Mouse (Mus musculus): Measurements from ENCODE around the gene Hist1h3h. TPM values are rescaled to one million over a fixed set of nuclear protein-coding genes. Genes with fewer than 3 reads are reported as not detected.
A peak's percentile ranks its signal among the peaks of the same experiment; 100 is the strongest.
"Not testable (repeated sequence)": the region's sequence is repeated elsewhere in the genome, so short reads cannot be mapped to it uniquely, and the experiment has no call there.

The Hist1h3h gene
- polyA plus RNA-seq, 1 experiment from 2014 or later = 11.8 TPM

DNA sequence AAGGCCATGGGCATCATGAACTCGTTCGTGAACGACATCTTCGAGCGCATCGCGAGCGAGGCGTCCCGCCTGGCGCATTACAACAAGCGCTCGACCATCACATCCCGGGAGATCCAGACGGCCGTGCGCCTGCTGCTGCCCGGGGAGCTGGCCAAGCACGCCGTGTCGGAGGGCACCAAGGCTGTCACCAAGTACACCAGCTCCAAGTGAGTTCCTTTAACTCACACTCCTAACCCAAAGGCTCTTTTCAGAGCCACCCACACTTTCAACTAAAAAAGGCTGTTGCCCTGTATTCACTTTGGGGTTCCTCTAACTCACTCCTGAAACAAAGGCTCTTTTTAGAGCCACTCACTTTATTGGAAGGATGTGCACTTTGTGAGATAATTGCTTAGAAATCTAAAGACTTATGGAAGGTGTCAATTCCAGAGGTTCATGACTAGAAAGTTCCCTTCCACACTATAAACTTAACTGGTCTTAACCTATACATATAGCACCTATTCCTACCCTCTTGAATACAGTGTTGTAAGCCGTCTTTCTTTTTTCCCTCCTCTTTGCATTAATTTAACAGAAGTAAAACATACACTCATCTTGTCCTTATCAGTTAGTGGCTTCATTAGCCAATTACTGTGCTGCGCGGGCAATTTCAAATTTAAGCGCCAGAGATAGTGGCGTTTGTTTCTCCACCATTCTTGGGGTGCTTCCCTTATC lies 37.0 kb downstream of the Hist1h3h start:
- Histone ChIP-seq H3K9ac (peak overlapping the region; percentile 55), H3K27ac (peak overlapping the region; percentile 96), H3K4me3 (peak overlapping the region; percentile 47), H3K4me2 (peak overlapping the region; percentile 70), H3K4me1 (peaks cover 28% of the 10 kb centered on the region)
- ATAC-seq (ENCODE audit: borderline replicate concordance, extremely low read depth, low FRiP score, low TSS enrichment); H3K27me3 ChIP-seq; H3K36me3 ChIP-seq; H3K9me3 ChIP-seq: not testable (repeated sequence)
- WGBS = under 1% methylated on average over 15 of the region's 26 CpGs

DNA sequence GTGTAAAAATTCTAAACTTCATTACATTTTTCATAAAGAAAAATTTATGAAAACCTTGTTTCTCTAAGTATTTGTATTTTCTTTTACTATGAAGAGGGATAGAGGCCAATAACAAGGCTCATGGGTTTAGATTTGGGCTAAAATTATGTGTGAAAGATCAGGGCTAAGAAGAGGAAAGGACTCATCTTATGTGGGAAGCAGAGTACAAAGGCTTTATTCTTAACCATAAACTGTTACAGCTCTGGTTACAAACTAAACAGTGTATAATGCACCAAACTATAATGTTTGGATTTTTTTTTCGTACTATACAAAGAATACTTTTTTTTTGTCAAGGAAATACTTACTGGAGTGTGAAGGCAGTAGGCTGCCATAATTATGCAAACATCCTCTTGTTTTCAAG lies 38.2 kb downstream of the Hist1h3h start:
- H3K27ac ChIP-seq = no peak overlapping the region
- H3K4me3 ChIP-seq = 0 out of 2 replicates have a peak overlapping the region, but pooled peaks have one; percentile 17
- no peaks in the 10 kb centered on the region for H3K36me3 ChIP-seq
- ATAC-seq (ENCODE audit: borderline replicate concordance, extremely low read depth, low FRiP score, low TSS enrichment) = no peak
- no peaks in the 10 kb centered on the region for H3K27me3 ChIP-seq
- H3K4me2 ChIP-seq = peak overlapping the region; percentile 38
- H3K4me1 ChIP-seq = peaks cover 26% of the 10 kb centered on the region
- WGBS = 49% methylated on average over 1 of the region's 1 CpGs
- no peak overlapping the region for H3K9ac ChIP-seq
- H3K9me3 ChIP-seq = no peaks in the 10 kb centered on the region

Small RNAs within 50 kb of the gene (microRNA-seq; reads per million reads assigned to microRNA genes)
- gene Gm44357 = not detected
- not detected for gene Gm44367
- gene Gm44454 = 0.56 reads per million

Other genes starting within 250 kb of the Hist1h3h start
- gene Nkapl, start 249.2 kb upstream of the Hist1h3h start, polyA plus RNA-seq (2015; fragmentation: Nextera tagmentation; extraction: Ambion mirVana) = 3.1 and 3.8 TPM in 2 replicates
- gene Zkscan4, start 238.8 kb upstream of the Hist1h3h start, polyA plus RNA-seq (2015; fragmentation: Nextera tagmentation; extraction: Ambion mirVana) = 3.4 TPM in 2 replicates
- gene Gm10065, start 238.2 kb upstream of the Hist1h3h start, polyA plus RNA-seq (2015; fragmentation: Nextera tagmentation; extraction: Ambion mirVana) = not detected in 2 replicates
- gene AK157302, start 222.4 kb upstream of the Hist1h3h start, polyA plus RNA-seq (2015; fragmentation: Nextera tagmentation; extraction: Ambion mirVana) = 0.29 and 0.31 TPM in 2 replicates
- 4.9 and 6.1 TPM in 2 replicates for gene Gm11273, start 216.2 kb upstream of the Hist1h3h start, polyA plus RNA-seq (2015; fragmentation: Nextera tagmentation; extraction: Ambion mirVana)
- gene Zkscan8, start 186.5 kb upstream of the Hist1h3h start, polyA plus RNA-seq (2015; fragmentation: Nextera tagmentation; extraction: Ambion mirVana) = 5.5 and 6.8 TPM in 2 replicates
- gene Olfr1366, start 174.9 kb upstream of the Hist1h3h start, polyA plus RNA-seq (2015; fragmentation: Nextera tagmentation; extraction: Ambion mirVana) = 0.10 and 0.26 TPM in 2 replicates
- 0.04 TPM in 1 of 2 replicates, not detected in the other for gene Olfr1535, start 157.8 kb upstream of the Hist1h3h start, polyA plus RNA-seq (2015; fragmentation: Nextera tagmentation; extraction: Ambion mirVana)
- not detected in 2 replicates for gene Olfr1364, start 135.9 kb upstream of the Hist1h3h start, polyA plus RNA-seq (2015; fragmentation: Nextera tagmentation; extraction: Ambion mirVana)
- not detected in 2 replicates for gene Olfr1362, start 103.6 kb upstream of the Hist1h3h start, polyA plus RNA-seq (2015; fragmentation: Nextera tagmentation; extraction: Ambion mirVana)
- not detected in 2 replicates for gene Olfr11, start 75.1 kb upstream of the Hist1h3h start, polyA plus RNA-seq (2015; fragmentation: Nextera tagmentation; extraction: Ambion mirVana)
- not detected in 2 replicates for gene Olfr1361, start 54.3 kb upstream of the Hist1h3h start, polyA plus RNA-seq (2015; fragmentation: Nextera tagmentation; extraction: Ambion mirVana)
- gene Olfr1360, start 40.3 kb upstream of the Hist1h3h start, polyA plus RNA-seq (2015; fragmentation: Nextera tagmentation; extraction: Ambion mirVana) = not detected in 2 replicates
- gene Olfr1359, start 19.5 kb upstream of the Hist1h3h start, polyA plus RNA-seq (2015; fragmentation: Nextera tagmentation; extraction: Ambion mirVana) = not detected in 2 replicates
- 2.0 and 3.0 TPM in 2 replicates for gene Hist1h2bl, start 1.5 kb upstream of the Hist1h3h start, polyA plus RNA-seq (2015; fragmentation: Nextera tagmentation; extraction: Ambion mirVana)
- gene Hist1h2ai, start 1.2 kb upstream of the Hist1h3h start, polyA plus RNA-seq (2015; fragmentation: Nextera tagmentation; extraction: Ambion mirVana) = 25.5 and 29.4 TPM in 2 replicates
- 4.5 and 5.5 TPM in 2 replicates for gene Hist1h2bm, start 4.4 kb downstream of the Hist1h3h start, polyA plus RNA-seq (2015; fragmentation: Nextera tagmentation; extraction: Ambion mirVana)
- gene Hist1h4j, start 17.4 kb downstream of the Hist1h3h start, polyA plus RNA-seq (2015; fragmentation: Nextera tagmentation; extraction: Ambion mirVana) = 1.8 and 3.1 TPM in 2 replicates
- 3.1 and 6.3 TPM in 2 replicates for gene Hist1h4k, start 32.8 kb downstream of the Hist1h3h start, polyA plus RNA-seq (2015; fragmentation: Nextera tagmentation; extraction: Ambion mirVana)
- gene Hist1h2ak, start 36.2 kb downstream of the Hist1h3h start, polyA plus RNA-seq (2015; fragmentation: Nextera tagmentation; extraction: Ambion mirVana) = 43.1 and 47.1 TPM in 2 replicates
- 5.5 and 6.1 TPM in 2 replicates for gene Hist1h2bn, start 36.5 kb downstream of the Hist1h3h start, polyA plus RNA-seq (2015; fragmentation: Nextera tagmentation; extraction: Ambion mirVana)
- gene Hist1h1b, start 63.0 kb downstream of the Hist1h3h start, polyA plus RNA-seq (2015; fragmentation: Nextera tagmentation; extraction: Ambion mirVana) = 41.4 and 42.0 TPM in 2 replicates
- gene Hist1h3i, start 65.7 kb downstream of the Hist1h3h start, polyA plus RNA-seq (2015; fragmentation: Nextera tagmentation; extraction: Ambion mirVana) = 137 and 172 TPM in 2 replicates
- gene Hist1h2an, start 69.6 kb downstream of the Hist1h3h start, polyA plus RNA-seq (2015; fragmentation: Nextera tagmentation; extraction: Ambion mirVana) = 10.7 and 22.4 TPM in 2 replicates
- gene Hist1h2bp, start 69.8 kb downstream of the Hist1h3h start, polyA plus RNA-seq (2015; fragmentation: Nextera tagmentation; extraction: Ambion mirVana) = 2.1 and 3.1 TPM in 2 replicates
- gene Hist1h2bq, start 92.5 kb downstream of the Hist1h3h start, polyA plus RNA-seq (2015; fragmentation: Nextera tagmentation; extraction: Ambion mirVana) = 23.1 and 31.1 TPM in 2 replicates
- gene Hist1h2ao, start 92.8 kb downstream of the Hist1h3h start, polyA plus RNA-seq (2015; fragmentation: Nextera tagmentation; extraction: Ambion mirVana) = 1.7 TPM in 1 of 2 replicates, not detected in the other
- gene Hist1h4m, start 94.1 kb downstream of the Hist1h3h start, polyA plus RNA-seq (2015; fragmentation: Nextera tagmentation; extraction: Ambion mirVana) = not detected in 2 replicates
- gene Hist1h4n, start 114.5 kb downstream of the Hist1h3h start, polyA plus RNA-seq (2015; fragmentation: Nextera tagmentation; extraction: Ambion mirVana) = 19.5 and 22.5 TPM in 2 replicates
- gene Hist1h2ap, start 115.8 kb downstream of the Hist1h3h start, polyA plus RNA-seq (2015; fragmentation: Nextera tagmentation; extraction: Ambion mirVana) = 3,976 and 4,351 TPM in 2 replicates
- 26.7 and 30.8 TPM in 2 replicates for gene Hist1h2br, start 116.1 kb downstream of the Hist1h3h start, polyA plus RNA-seq (2015; fragmentation: Nextera tagmentation; extraction: Ambion mirVana)
- 11.6 and 13.3 TPM in 2 replicates for gene Zfp184, start 227.4 kb downstream of the Hist1h3h start, polyA plus RNA-seq (2015; fragmentation: Nextera tagmentation; extraction: Ambion mirVana)